Mouse (Mus musculus) stomach, embryonic 16.5 days (tissue): ENCODE measurements at regions not wholly inside any gene's neighbourhood (a gene's known extent, or its start where the extent isn't known, plus 50 kb on each side); places are given as distances from the start of the nearest gene placed in this dataset.

Experiments used
- ATAC-seq: fragments of 200-750 bp; cut with Nextera tagmentation; 2 replicates; pipeline ENCODE4 v1.8.0; 2017; ENCODE audit warnings: moderate number of reproducible peaks, moderate TSS enrichment; ENCODE audit not compliant: insufficient read depth, low FRiP score
- H3K27ac ChIP-seq: fragments of 300-500 bp; sonication (generic); 2 replicates; pipeline ENCODE4 v1.5.1; 2014; ENCODE audit warnings: low read length
- H3K27me3 ChIP-seq: fragments of 300-500 bp; sonication (generic); 2 replicates; pipeline ENCODE4 v1.6.1; 2014; ENCODE audit warnings: low read length, control low read depth, mixed read lengths; ENCODE audit not compliant: control insufficient read depth, insufficient read depth
- H3K36me3 ChIP-seq: fragments of 300-500 bp; sonication (generic); 2 replicates; pipeline ENCODE4 v1.6.1; 2014; ENCODE audit warnings: low read length; ENCODE audit not compliant: control insufficient read depth, insufficient read depth
- H3K4me1 ChIP-seq: fragments of 300-500 bp; sonication (generic); 2 replicates; pipeline ENCODE4 v1.6.1; 2014; ENCODE audit warnings: low read length, control low read depth, mixed read lengths; ENCODE audit not compliant: control insufficient read depth, insufficient read depth
- H3K4me2 ChIP-seq: fragments of 300-500 bp; sonication (generic); 2 replicates; pipeline ENCODE4 v1.6.1; 2014; ENCODE audit warnings: low read depth, low read length, mixed read lengths
- H3K4me3 ChIP-seq: fragments of 300-500 bp; sonication (generic); replicated peaks from 2 replicates; pipeline ENCODE4 v1.5.1; 2014; ENCODE audit warnings: mild to moderate bottlenecking, low read length
- H3K9ac ChIP-seq: fragments of 300-500 bp; sonication (generic); 2 replicates; pipeline ENCODE4 v1.6.1; 2014; ENCODE audit warnings: low read length
- H3K9me3 ChIP-seq: fragments of 300-500 bp; sonication (generic); replicated peaks from 2 replicates; pipeline ENCODE4 v1.6.1; 2016; ENCODE audit warnings: low read length, control low read depth; ENCODE audit not compliant: control insufficient read depth
- WGBS: fragments of 180-500 bp; shearing (Covaris S2); extraction: QIAGEN DNeasy Blood & Tissue Kit; methylation state at CpG from one replicate; pipeline ENCODE4 v1.1.7; 2014; 5-methylcytosine and 5-hydroxymethylcytosine counted together

- Histone ChIP-seq H3K4me2 (no peak overlapping the region), H3K27ac (no peak overlapping the region), H3K4me3 (no peak overlapping the region), H3K36me3 (no peaks in the 10 kb centered on the region), H3K9ac (no peak overlapping the region), H3K9me3 (no peaks in the 10 kb centered on the region), H3K4me1 (no peaks in the 10 kb centered on the region), H3K27me3 (no peaks in the 10 kb centered on the region)
- no peak for ATAC-seq
- WGBS = 65% methylated on average over 9 of the region's 9 CpGs
These were observed 299.7 kb downstream of the Foxo1 start for GRCm38 (mm10) chr3:52567606-52568372.

GRCm38 (mm10) chr3:52563595-52563994, 295.5 kb downstream of the Foxo1 start:
- 75% methylated on average over 5 of the region's 5 CpGs for WGBS
- no peak for ATAC-seq

GRCm38 (mm10) chr3:52562816-52563215, 294.7 kb downstream of the Foxo1 start:
- H3K9ac ChIP-seq = no peak overlapping the region
- H3K27ac ChIP-seq = no peak overlapping the region
- no peaks in the 10 kb centered on the region for H3K27me3 ChIP-seq
- no peak overlapping the region for H3K4me3 ChIP-seq
- 50% methylated on average over 5 of the region's 5 CpGs for WGBS
- no peaks in the 10 kb centered on the region for H3K36me3 ChIP-seq
- no peak for ATAC-seq
- H3K4me2 ChIP-seq = no peak overlapping the region
- no peaks in the 10 kb centered on the region for H3K4me1 ChIP-seq
- H3K9me3 ChIP-seq = no peaks in the 10 kb centered on the region

More at GRCm38 (mm10) chr3:52563595-52563994, 295.5 kb downstream of the Foxo1 start:
- Histone ChIP-seq H3K9ac (no peak overlapping the region), H3K4me1 (no peaks in the 10 kb centered on the region), H3K4me2 (no peak overlapping the region), H3K36me3 (no peaks in the 10 kb centered on the region), H3K4me3 (no peak overlapping the region), H3K27ac (no peak overlapping the region), H3K9me3 (no peaks in the 10 kb centered on the region), H3K27me3 (no peaks in the 10 kb centered on the region)

GRCm38 (mm10) chr3:52559481-52559880, 291.3 kb downstream of the Foxo1 start:
- Histone ChIP-seq H3K36me3 (no peaks in the 10 kb centered on the region), H3K27me3 (no peaks in the 10 kb centered on the region), H3K4me3 (no peak overlapping the region), H3K4me2 (no peak overlapping the region), H3K9ac (no peak overlapping the region), H3K9me3 (no peaks in the 10 kb centered on the region), H3K27ac (no peak overlapping the region), H3K4me1 (no peaks in the 10 kb centered on the region)
- no peak for ATAC-seq
- 81% methylated on average over 10 of the region's 10 CpGs for WGBS

GRCm38 (mm10) chr3:52558765-52559164, 290.6 kb downstream of the Foxo1 start:
- Histone ChIP-seq H3K9ac (no peak overlapping the region), H3K9me3 (no peaks in the 10 kb centered on the region), H3K36me3 (no peaks in the 10 kb centered on the region), H3K27ac (no peak overlapping the region), H3K4me1 (no peaks in the 10 kb centered on the region), H3K4me2 (no peak overlapping the region), H3K27me3 (no peaks in the 10 kb centered on the region), H3K4me3 (no peak overlapping the region)
- ATAC-seq = no peak
- WGBS = 82% methylated on average over 6 of the region's 6 CpGs

GRCm38 (mm10) chr3:52557296-52557695, 289.2 kb downstream of the Foxo1 start:
- WGBS = 79% methylated on average over 4 of the region's 4 CpGs
- no peaks in the 10 kb centered on the region for H3K9me3 ChIP-seq
- H3K36me3 ChIP-seq = no peaks in the 10 kb centered on the region
- ATAC-seq = no peak
- no peak overlapping the region for H3K4me3 ChIP-seq
- H3K4me1 ChIP-seq = no peaks in the 10 kb centered on the region
- H3K9ac ChIP-seq = no peak overlapping the region
- no peak overlapping the region for H3K27ac ChIP-seq
- H3K4me2 ChIP-seq = no peak overlapping the region
- no peaks in the 10 kb centered on the region for H3K27me3 ChIP-seq

- no peaks in the 10 kb centered on the region for H3K9me3 ChIP-seq
- H3K4me3 ChIP-seq = no peak overlapping the region
- H3K4me2 ChIP-seq = no peak overlapping the region
- 73% methylated on average over 6 of the region's 6 CpGs for WGBS
- no peak overlapping the region for H3K27ac ChIP-seq
- no peak overlapping the region for H3K9ac ChIP-seq
- H3K4me1 ChIP-seq = no peaks in the 10 kb centered on the region
- ATAC-seq = no peak
- H3K36me3 ChIP-seq = no peaks in the 10 kb centered on the region
- no peaks in the 10 kb centered on the region for H3K27me3 ChIP-seq
These were observed 286.9 kb downstream of the Foxo1 start for GRCm38 (mm10) chr3:52555038-52555437.

- no peaks in the 10 kb centered on the region for H3K36me3 ChIP-seq
- no peak overlapping the region for H3K4me2 ChIP-seq
- H3K27ac ChIP-seq = no peak overlapping the region
- H3K27me3 ChIP-seq = no peaks in the 10 kb centered on the region
- WGBS = 83% methylated on average over 1 of the region's 1 CpGs
- H3K4me1 ChIP-seq = no peaks in the 10 kb centered on the region
- ATAC-seq = no peak
- H3K9ac ChIP-seq = no peak overlapping the region
- no peaks in the 10 kb centered on the region for H3K9me3 ChIP-seq
- H3K4me3 ChIP-seq = no peak overlapping the region
These were observed 286.4 kb downstream of the Foxo1 start for GRCm38 (mm10) chr3:52554490-52554889.

GRCm38 (mm10) chr3:52548201-52548893, 280.2 kb downstream of the Foxo1 start:
- 73% methylated on average over 6 of the region's 6 CpGs for WGBS
- Histone ChIP-seq H3K27ac (no peak overlapping the region), H3K9me3 (no peaks in the 10 kb centered on the region), H3K27me3 (no peaks in the 10 kb centered on the region), H3K4me2 (no peak overlapping the region), H3K36me3 (no peaks in the 10 kb centered on the region), H3K4me3 (no peak overlapping the region), H3K4me1 (no peaks in the 10 kb centered on the region), H3K9ac (no peak overlapping the region)
- ATAC-seq = no peak
